Mouse (Mus musculus) heart, embryonic 14.5 days (tissue): Measurements from ENCODE around the gene Atxn7. TPM values are rescaled to one million over a fixed set of nuclear protein-coding genes. Genes with fewer than 3 reads are reported as not detected.
A peak's percentile ranks its signal among the peaks of the same experiment; 100 is the strongest.

Experiments used
- ATAC-seq: fragments of 200-750 bp; cut with Nextera tagmentation; 2 replicates; pipeline ENCODE4 v1.8.0; 2017; ENCODE audit warnings: low read depth, moderate TSS enrichment; ENCODE audit not compliant: insufficient number of reproducible peaks, insufficient read depth, low FRiP score
- H3K27ac ChIP-seq, 2 experiments: fragments of 200-500 bp in 1 of 2; fragments of 300-500 bp in 1 of 2; sonication (generic) in 1 of 2; replicated peaks in 1 of 2; 2 replicates each; pipeline ENCODE4 v1.5.1; 2012 to 2014; ENCODE audit warnings: low read depth in 2 of 2, low read length in 2 of 2, control low read depth in 1 of 2, mild to moderate bottlenecking in 1 of 2, mixed read lengths in 1 of 2; ENCODE audit not compliant: control insufficient read depth in 1 of 2, insufficient read depth in 1 of 2
- H3K27me3 ChIP-seq: fragments of 300-500 bp; sonication (generic); 2 replicates; pipeline ENCODE4 v1.6.1; 2014; ENCODE audit warnings: mild to moderate bottlenecking, low read length, control low read depth; ENCODE audit not compliant: control insufficient read depth, insufficient read depth
- H3K36me3 ChIP-seq: fragments of 300-500 bp; sonication (generic); 2 replicates; pipeline ENCODE4 v1.6.1; 2014; ENCODE audit warnings: mild to moderate bottlenecking, control low read depth, low read length, mixed read lengths; ENCODE audit not compliant: control insufficient read depth, insufficient read depth
- H3K4me1 ChIP-seq, 2 experiments: fragments of 200-500 bp in 1 of 2; fragments of 300-500 bp in 1 of 2; sonication (generic) in 1 of 2; 2 replicates each; pipeline ENCODE4 v1.6.1; 2012 to 2014; ENCODE audit warnings: low read length in 2 of 2, control low read depth in 1 of 2, mixed read lengths in 1 of 2; ENCODE audit not compliant: control insufficient read depth in 2 of 2, insufficient read depth in 2 of 2
- H3K4me2 ChIP-seq: fragments of 300-500 bp; sonication (generic); 2 replicates; pipeline ENCODE4 v1.6.1; 2014; ENCODE audit warnings: mild to moderate bottlenecking, low read length
- H3K4me3 ChIP-seq, 2 experiments: fragments of 200-500 bp in 1 of 2; fragments of 300-500 bp in 1 of 2; sonication (generic) in 1 of 2; 2 replicates each; pipeline ENCODE4 v1.5.1; 2012 to 2014; ENCODE audit warnings: low read length in 2 of 2, mild to moderate bottlenecking in 2 of 2, control low read depth in 1 of 2, low read depth in 1 of 2, moderate library complexity in 1 of 2; ENCODE audit not compliant: control insufficient read depth in 1 of 2, insufficient read depth in 1 of 2
- H3K9ac ChIP-seq: fragments of 300-500 bp; sonication (generic); 2 replicates; pipeline ENCODE4 v1.6.1; 2014; ENCODE audit warnings: mild to moderate bottlenecking, low read length
- H3K9me3 ChIP-seq: fragments of 300-500 bp; sonication (generic); 2 replicates; pipeline ENCODE4 v1.6.1; 2016; ENCODE audit warnings: low read length, control low read depth; ENCODE audit not compliant: control insufficient read depth
- WGBS: fragments of 180-500 bp; shearing (Covaris S2); extraction: QIAGEN DNeasy Blood & Tissue Kit; methylation state at CpG from one replicate; pipeline ENCODE4 v1.1.7; 2014; 5-methylcytosine and 5-hydroxymethylcytosine counted together
- polyA plus RNA-seq: library from polyadenylated mRNA; unstranded; fragments of >200 nt; fragmentation: Nextera tagmentation; extraction: Ambion mirVana; gene quantifications from 2 replicates; pipeline ENCODE4 v1.2.1, GENCODE M21; 2014

Atxn7 gene
- polyA plus RNA-seq, 1 experiment from 2014 or later: 5.5 TPM

- ATAC-seq: no peak
- H3K4me1 ChIP-seq: peaks cover 2 to 22% of the 10 kb centered on the region in 2 experiments; a peak in 3 of 4 replicates
- 52% methylated on average over 5 of the region's 5 CpGs for WGBS
Observed at GRCm38 (mm10) chr14:14064486-14065141, 103.4 kb downstream of the Atxn7 start.

GRCm38 (mm10) chr14:14065142-14065498, 103.9 kb downstream of the Atxn7 start:
- WGBS: 62% methylated on average over 4 of the region's 4 CpGs
- Histone ChIP-seq H3K4me2 (no peak overlapping the region), H3K27me3 (no peaks in the 10 kb centered on the region), H3K9ac (no peak overlapping the region), H3K27ac (no peak overlapping the region), H3K4me1 (peaks cover 2 to 23% of the 10 kb centered on the region in 2 experiments; a peak in 3 of 4 replicates), H3K4me3 (no peak overlapping the region), H3K36me3 (peaks cover 4% of the 10 kb centered on the region), H3K9me3 (no peaks in the 10 kb centered on the region)
- no peak for ATAC-seq

More at GRCm38 (mm10) chr14:14064486-14065141, 103.4 kb downstream of the Atxn7 start:
- Histone ChIP-seq H3K4me3 (no peak overlapping the region), H3K27ac (no peak overlapping the region), H3K27me3 (no peaks in the 10 kb centered on the region), H3K9me3 (no peaks in the 10 kb centered on the region), H3K9ac (no peak overlapping the region), H3K4me2 (no peak overlapping the region), H3K36me3 (no peaks in the 10 kb centered on the region; the same call in 1 of the 2 replicates)

GRCm38 (mm10) chr14:14066241-14066640, 105.0 kb downstream of the Atxn7 start:
- H3K4me3 ChIP-seq: no peak overlapping the region
- H3K36me3 ChIP-seq: peaks cover 6% of the 10 kb centered on the region
- H3K27me3 ChIP-seq: no peaks in the 10 kb centered on the region
- no peak overlapping the region for H3K4me2 ChIP-seq
- peaks cover 2 to 27% of the 10 kb centered on the region in 2 experiments; a peak in 3 of 4 replicates for H3K4me1 ChIP-seq
- no peak overlapping the region for H3K9ac ChIP-seq
- H3K9me3 ChIP-seq: no peaks in the 10 kb centered on the region
- 76% methylated on average over 6 of the region's 6 CpGs for WGBS
- no peak overlapping the region for H3K27ac ChIP-seq
- no peak for ATAC-seq

DNA sequence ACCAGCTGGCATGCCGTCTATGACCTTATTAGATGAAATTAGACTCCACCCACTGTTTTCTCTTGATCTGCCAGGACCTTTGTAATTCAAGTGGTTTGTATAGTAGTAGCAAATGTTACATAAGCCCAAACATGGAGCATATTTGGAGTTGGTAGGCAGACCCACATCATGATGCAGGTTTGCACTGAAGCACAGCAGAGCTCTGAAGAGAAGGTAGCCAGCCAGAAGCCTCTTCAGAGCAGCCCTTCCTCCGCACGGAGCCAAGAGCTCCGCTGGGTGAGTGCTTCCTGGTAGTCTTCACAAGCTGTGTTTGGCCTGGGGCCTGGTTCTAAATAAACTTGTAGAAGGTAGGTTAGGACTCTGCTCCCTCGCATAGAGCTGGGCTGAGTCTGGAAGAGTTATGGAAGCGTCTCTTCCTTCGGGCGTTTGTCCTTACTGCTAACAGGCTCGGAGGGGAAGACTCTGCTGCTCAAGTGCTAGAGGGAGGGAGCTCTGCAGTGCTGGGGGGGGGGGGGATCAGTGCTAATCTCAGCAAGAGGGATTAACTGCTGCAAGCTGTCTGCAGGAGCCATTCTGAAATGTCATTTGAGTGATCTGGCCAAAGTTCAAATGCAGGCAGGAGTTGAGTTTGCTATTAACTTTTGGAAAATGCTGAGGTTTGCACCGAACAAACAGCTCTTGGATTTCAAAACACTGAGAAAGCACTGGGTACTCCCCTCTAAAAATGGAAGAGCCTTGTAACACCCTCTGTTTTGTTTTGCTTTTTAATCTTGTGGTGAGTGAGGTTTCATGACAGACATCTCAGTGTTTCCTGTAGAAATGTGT, 106.6 kb downstream of the Atxn7 start:
- WGBS: 12% methylated on average over 10 of the region's 10 CpGs
- ATAC-seq: peak; percentile 51; the same call in 1 of the 2 replicates
- H3K27me3 ChIP-seq: no peaks in the 10 kb centered on the region
- peaks cover 2 to 27% of the 10 kb centered on the region in 2 experiments; a peak in 3 of 4 replicates for H3K4me1 ChIP-seq
- H3K4me3 ChIP-seq: peak overlapping the region; percentile 23 to 36
- H3K27ac ChIP-seq: peak overlapping the region; percentile 74 to 76
- H3K36me3 ChIP-seq: peaks cover 6% of the 10 kb centered on the region; the same call in 1 of the 2 replicates
- no peaks in the 10 kb centered on the region for H3K9me3 ChIP-seq
- peak overlapping the region; percentile 63 for H3K4me2 ChIP-seq
- peak overlapping the region; percentile 57; the same call in 1 of the 2 replicates for H3K9ac ChIP-seq

DNA sequence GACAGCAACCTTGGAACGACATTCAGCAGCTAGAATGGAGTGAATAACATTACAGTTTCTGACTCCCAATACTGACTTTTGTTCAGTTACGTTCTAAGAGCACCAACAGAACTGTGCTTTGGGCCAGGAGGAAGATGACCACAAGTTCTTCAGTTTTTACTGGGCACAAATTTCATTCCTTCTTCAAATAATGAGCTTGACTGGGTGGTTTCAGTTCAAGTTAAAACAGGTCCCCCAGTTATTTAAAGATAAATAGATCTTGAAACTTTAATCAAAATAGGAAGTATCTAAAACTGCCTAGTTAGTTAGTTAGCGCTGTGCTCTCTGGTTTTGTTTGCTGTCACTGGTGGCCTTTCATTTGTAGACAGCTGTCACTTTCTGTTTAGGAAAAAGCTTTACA, 107.3 kb downstream of the Atxn7 start:
- WGBS: 60% methylated on average over 3 of the region's 3 CpGs
- Histone ChIP-seq H3K27me3 (no peaks in the 10 kb centered on the region), H3K4me2 (peak overlapping the region; percentile 63), H3K9ac (no peak overlapping the region), H3K9me3 (no peaks in the 10 kb centered on the region), H3K27ac (peak overlapping the region; percentile 74 to 76; a peak in 3 of 4 replicates), H3K4me3 (no peak overlapping the region), H3K4me1 (peaks cover 2 to 27% of the 10 kb centered on the region in 2 experiments; a peak in 3 of 4 replicates), H3K36me3 (peaks cover 6% of the 10 kb centered on the region; the same call in 1 of the 2 replicates)
- no peak for ATAC-seq

GRCm38 (mm10) chr14:14070541-14071315, 109.5 kb downstream of the Atxn7 start:
- 48% methylated on average over 6 of the region's 6 CpGs for WGBS
- no peaks in the 10 kb centered on the region for H3K27me3 ChIP-seq
- no peak overlapping the region for H3K4me3 ChIP-seq
- H3K4me1 ChIP-seq: peaks cover 2 to 21% of the 10 kb centered on the region in 2 experiments; a peak in 3 of 4 replicates
- H3K4me2 ChIP-seq: no peak overlapping the region
- peaks cover 6% of the 10 kb centered on the region; the same call in 1 of the 2 replicates for H3K36me3 ChIP-seq
- ATAC-seq: no peak
- no peak overlapping the region for H3K27ac ChIP-seq
- H3K9me3 ChIP-seq: no peaks in the 10 kb centered on the region
- H3K9ac ChIP-seq: no peak overlapping the region

- H3K36me3 ChIP-seq: peaks cover 6% of the 10 kb centered on the region; the same call in 1 of the 2 replicates
- H3K4me1 ChIP-seq: peaks cover 2 to 21% of the 10 kb centered on the region in 2 experiments; a peak in 3 of 4 replicates
- H3K27me3 ChIP-seq: no peaks in the 10 kb centered on the region
- no peak for ATAC-seq
- no peak overlapping the region for H3K9ac ChIP-seq
- H3K4me2 ChIP-seq: no peak overlapping the region
- 73% methylated on average over 4 of the region's 4 CpGs for WGBS
- H3K4me3 ChIP-seq: no peak overlapping the region
- no peaks in the 10 kb centered on the region for H3K9me3 ChIP-seq
- no peak overlapping the region for H3K27ac ChIP-seq
Observed at GRCm38 (mm10) chr14:14071456-14071855, 110.2 kb downstream of the Atxn7 start.
